Mouse (Mus musculus): ENCODE measurements around the gene Olfr901. TPM values are rescaled to one million over a fixed set of nuclear protein-coding genes. Genes with fewer than 3 reads are reported as not detected.

Olfr901 gene
- polyA plus RNA-seq, 1 experiment from 2014 or later: not detected

Other genes starting within 250 kb of the Olfr901 start
- gene Olfr891, start 248.6 kb upstream of the Olfr901 start, polyA plus RNA-seq (2015; fragmentation: Nextera tagmentation; extraction: Ambion mirVana): not detected in 2 replicates
- gene Olfr893, start 221.1 kb upstream of the Olfr901 start, polyA plus RNA-seq (2015; fragmentation: Nextera tagmentation; extraction: Ambion mirVana): not detected in 2 replicates
- not detected in 2 replicates for gene Olfr894, start 211.4 kb upstream of the Olfr901 start, polyA plus RNA-seq (2015; fragmentation: Nextera tagmentation; extraction: Ambion mirVana)
- gene Olfr143, start 176.7 kb upstream of the Olfr901 start, polyA plus RNA-seq (2015; fragmentation: Nextera tagmentation; extraction: Ambion mirVana): not detected in 2 replicates
- not detected in 2 replicates for gene Olfr895, start 161.6 kb upstream of the Olfr901 start, polyA plus RNA-seq (2015; fragmentation: Nextera tagmentation; extraction: Ambion mirVana)
- not detected in 2 replicates for gene Olfr896-ps1, start 138.3 kb upstream of the Olfr901 start, polyA plus RNA-seq (2015; fragmentation: Nextera tagmentation; extraction: Ambion mirVana)
- not detected in 2 replicates for gene Olfr25, start 100.4 kb upstream of the Olfr901 start, polyA plus RNA-seq (2015; fragmentation: Nextera tagmentation; extraction: Ambion mirVana)
- gene Olfr898, start 81.0 kb upstream of the Olfr901 start, polyA plus RNA-seq (2015; fragmentation: Nextera tagmentation; extraction: Ambion mirVana): not detected in 2 replicates
- not detected in 2 replicates for gene Olfr250, start 62.6 kb upstream of the Olfr901 start, polyA plus RNA-seq (2015; fragmentation: Nextera tagmentation; extraction: Ambion mirVana)
- gene Olfr251, start 52.4 kb upstream of the Olfr901 start, polyA plus RNA-seq (2015; fragmentation: Nextera tagmentation; extraction: Ambion mirVana): not detected in 2 replicates
- not detected in 2 replicates for gene Olfr147, start 27.8 kb upstream of the Olfr901 start, polyA plus RNA-seq (2015; fragmentation: Nextera tagmentation; extraction: Ambion mirVana)
- gene Olfr902, start 18.2 kb downstream of the Olfr901 start, polyA plus RNA-seq (2015; fragmentation: Nextera tagmentation; extraction: Ambion mirVana): not detected in 2 replicates
- not detected in 2 replicates for gene Olfr904, start 33.7 kb downstream of the Olfr901 start, polyA plus RNA-seq (2015; fragmentation: Nextera tagmentation; extraction: Ambion mirVana)
- not detected in 2 replicates for gene Olfr905, start 41.7 kb downstream of the Olfr901 start, polyA plus RNA-seq (2015; fragmentation: Nextera tagmentation; extraction: Ambion mirVana)
- not detected in 2 replicates for gene Olfr906, start 57.6 kb downstream of the Olfr901 start, polyA plus RNA-seq (2015; fragmentation: Nextera tagmentation; extraction: Ambion mirVana)
- gene Olfr907, start 66.3 kb downstream of the Olfr901 start, polyA plus RNA-seq (2015; fragmentation: Nextera tagmentation; extraction: Ambion mirVana): not detected in 2 replicates
- gene Olfr911-ps1, start 92.1 kb downstream of the Olfr901 start, polyA plus RNA-seq (2015; fragmentation: Nextera tagmentation; extraction: Ambion mirVana): not detected in 2 replicates
- gene Olfr910, start 108.4 kb downstream of the Olfr901 start, polyA plus RNA-seq (2015; fragmentation: Nextera tagmentation; extraction: Ambion mirVana): not detected in 2 replicates
- not detected in 2 replicates for gene Olfr912, start 150.7 kb downstream of the Olfr901 start, polyA plus RNA-seq (2015; fragmentation: Nextera tagmentation; extraction: Ambion mirVana)
- gene Olfr913, start 163.3 kb downstream of the Olfr901 start, polyA plus RNA-seq (2015; fragmentation: Nextera tagmentation; extraction: Ambion mirVana): not detected in 2 replicates
- not detected in 2 replicates for gene Olfr914, start 175.6 kb downstream of the Olfr901 start, polyA plus RNA-seq (2015; fragmentation: Nextera tagmentation; extraction: Ambion mirVana)
- gene Olfr916, start 230.4 kb downstream of the Olfr901 start, polyA plus RNA-seq (2015; fragmentation: Nextera tagmentation; extraction: Ambion mirVana): not detected in 2 replicates
- gene Olfr917, start 236.4 kb downstream of the Olfr901 start, polyA plus RNA-seq (2015; fragmentation: Nextera tagmentation; extraction: Ambion mirVana): not detected in 2 replicates
- gene Olfr918, start 245.1 kb downstream of the Olfr901 start, polyA plus RNA-seq (2015; fragmentation: Nextera tagmentation; extraction: Ambion mirVana): not detected in 2 replicates